Mouse (Mus musculus) megakaryocyte, embryonic 14.5 days (primary cell): ENCODE measurements around the gene Tom1l2. TPM values are rescaled to one million over a fixed set of nuclear protein-coding genes. Genes with fewer than 3 reads are reported as not detected.

Source experiments
- H3K27me3 ChIP-seq: replicated peaks from 2 replicates; pipeline ENCODE3; 2012; ENCODE audit warnings: inconsistent platforms
- H3K36me3 ChIP-seq: replicated peaks from 2 replicates; pipeline ENCODE3; 2012; ENCODE audit warnings: low read length, inconsistent platforms, mixed read lengths
- H3K4me1 ChIP-seq: 2 replicates; pipeline ENCODE4 v1.6.1; 2012; ENCODE audit warnings: inconsistent platforms
- H3K4me3 ChIP-seq: replicated peaks from 2 replicates; pipeline ENCODE3; 2012; ENCODE audit warnings: moderate library complexity, mild to moderate bottlenecking, inconsistent platforms
- H3K9me3 ChIP-seq: 2 replicates; pipeline ENCODE4 v1.6.1; 2012; ENCODE audit warnings: inconsistent platforms
- FLI1 ChIP-seq: IDR thresholded peaks from 2 replicates; pipeline ENCODE4 v1.6.1; 2012; ENCODE audit warnings: low read length, inconsistent platforms, mixed read lengths
- GATA1 ChIP-seq: IDR thresholded peaks from 3 replicates; pipeline ENCODE4 v1.6.1; 2012; ENCODE audit warnings: mixed read lengths, low read length, inconsistent platforms, borderline replicate concordance
- polyA plus RNA-seq: library from polyadenylated mRNA; stranded (reverse); fragments of >175 nt; gene quantifications from 2 replicates; pipeline ENCODE4 v1.2.3, GENCODE M21; 2012; ENCODE audit warnings: low replicate concordance; ENCODE audit not compliant: insufficient read depth

The Tom1l2 gene
- polyA plus RNA-seq, 1 experiment, result 9.4 TPM

GRCm38 (mm10) chr11:60369448-60369847, 16.7 kb upstream of the Tom1l2 start:
- no peak for TF ChIP-seq FLI1
- no peak for TF ChIP-seq GATA1
- no peaks in the 10 kb centered on the region for H3K9me3 ChIP-seq
- peaks cover 38% of the 10 kb centered on the region for H3K27me3 ChIP-seq
- peaks cover 43% of the 10 kb centered on the region for H3K4me1 ChIP-seq
- H3K36me3 ChIP-seq, result no peaks in the 10 kb centered on the region
- no peak overlapping the region for H3K4me3 ChIP-seq

- Histone ChIP-seq H3K36me3 (no peaks in the 10 kb centered on the region), H3K4me1 (peaks cover 43% of the 10 kb centered on the region), H3K27me3 (peaks cover 42% of the 10 kb centered on the region), H3K4me3 (peak overlapping the region; percentile 19), H3K9me3 (no peaks in the 10 kb centered on the region)
- TF ChIP-seq FLI1, result no peak
- no peak for TF ChIP-seq GATA1
Observed at GRCm38 (mm10) chr11:60368909-60369308, 16.2 kb upstream of the Tom1l2 start.

- Histone ChIP-seq H3K4me3 (no peak overlapping the region), H3K4me1 (peaks cover 43% of the 10 kb centered on the region), H3K9me3 (no peaks in the 10 kb centered on the region), H3K27me3 (peaks cover 52% of the 10 kb centered on the region), H3K36me3 (no peaks in the 10 kb centered on the region)
- TF ChIP-seq FLI1 (no peak), GATA1 (no peak)
Observed at GRCm38 (mm10) chr11:60367256-60367655, 14.6 kb upstream of the Tom1l2 start.

GRCm38 (mm10) chr11:60366239-60367019, 13.7 kb upstream of the Tom1l2 start:
- peaks cover 52% of the 10 kb centered on the region for H3K27me3 ChIP-seq
- H3K9me3 ChIP-seq, result no peaks in the 10 kb centered on the region
- no peak overlapping the region for H3K4me3 ChIP-seq
- TF ChIP-seq GATA1 (no peak), FLI1 (no peak)
- H3K36me3 ChIP-seq, result no peaks in the 10 kb centered on the region
- peaks cover 46% of the 10 kb centered on the region for H3K4me1 ChIP-seq

GRCm38 (mm10) chr11:60360631-60361201, 8.0 kb upstream of the Tom1l2 start:
- H3K27me3 ChIP-seq, result peaks cover 26% of the 10 kb centered on the region
- TF ChIP-seq FLI1, result no peak
- TF ChIP-seq GATA1, result no peak
- H3K4me1 ChIP-seq, result peaks cover 58% of the 10 kb centered on the region
- no peaks in the 10 kb centered on the region for H3K9me3 ChIP-seq
- H3K36me3 ChIP-seq, result no peaks in the 10 kb centered on the region
- no peak overlapping the region for H3K4me3 ChIP-seq

GRCm38 (mm10) chr11:60359936-60360335, 7.2 kb upstream of the Tom1l2 start:
- no peak for TF ChIP-seq GATA1
- no peak for TF ChIP-seq FLI1
- H3K27me3 ChIP-seq, result peaks cover 19% of the 10 kb centered on the region
- peaks cover 57% of the 10 kb centered on the region for H3K4me1 ChIP-seq

GRCm38 (mm10) chr11:60359138-60359537, 6.4 kb upstream of the Tom1l2 start:
- Histone ChIP-seq H3K9me3 (no peaks in the 10 kb centered on the region), H3K4me3 (no peak overlapping the region), H3K36me3 (no peaks in the 10 kb centered on the region), H3K4me1 (peaks cover 57% of the 10 kb centered on the region), H3K27me3 (peaks cover 12% of the 10 kb centered on the region)
- TF ChIP-seq FLI1 (no peak), GATA1 (no peak)

More at GRCm38 (mm10) chr11:60359936-60360335, 7.2 kb upstream of the Tom1l2 start:
- Histone ChIP-seq H3K36me3 (no peaks in the 10 kb centered on the region), H3K4me3 (no peak overlapping the region), H3K9me3 (no peaks in the 10 kb centered on the region)

GRCm38 (mm10) chr11:60358548-60358947, 5.8 kb upstream of the Tom1l2 start:
- no peak overlapping the region for H3K4me3 ChIP-seq
- peaks cover 62% of the 10 kb centered on the region for H3K4me1 ChIP-seq
- H3K27me3 ChIP-seq, result peaks cover 6% of the 10 kb centered on the region
- no peaks in the 10 kb centered on the region for H3K36me3 ChIP-seq
- no peak for TF ChIP-seq GATA1
- no peak for TF ChIP-seq FLI1
- H3K9me3 ChIP-seq, result no peaks in the 10 kb centered on the region

- H3K9me3 ChIP-seq, result no peaks in the 10 kb centered on the region
- H3K4me1 ChIP-seq, result peaks cover 68% of the 10 kb centered on the region
- H3K4me3 ChIP-seq, result no peak overlapping the region
- no peaks in the 10 kb centered on the region for H3K27me3 ChIP-seq
- no peaks in the 10 kb centered on the region for H3K36me3 ChIP-seq
- no peak for TF ChIP-seq GATA1
- no peak for TF ChIP-seq FLI1
Observed at GRCm38 (mm10) chr11:60357116-60357515, 4.4 kb upstream of the Tom1l2 start.

GRCm38 (mm10) chr11:60355952-60356351, 3.2 kb upstream of the Tom1l2 start:
- no peaks in the 10 kb centered on the region for H3K36me3 ChIP-seq
- TF ChIP-seq FLI1 (no peak), GATA1 (no peak)

More at GRCm38 (mm10) chr11:60355952-60356351, 3.2 kb upstream of the Tom1l2 start:
- Histone ChIP-seq H3K4me3 (no peak overlapping the region), H3K4me1 (peaks cover 71% of the 10 kb centered on the region), H3K9me3 (no peaks in the 10 kb centered on the region), H3K27me3 (no peaks in the 10 kb centered on the region)
